Mouse (Mus musculus): ENCODE data around the gene Nfyb. TPM values are rescaled to one million over a fixed set of nuclear protein-coding genes. Genes with fewer than 3 reads are reported as not detected.

Nfyb gene
- polyA plus RNA-seq, 1 experiment from 2014 or later = 42.8 TPM

DNA sequence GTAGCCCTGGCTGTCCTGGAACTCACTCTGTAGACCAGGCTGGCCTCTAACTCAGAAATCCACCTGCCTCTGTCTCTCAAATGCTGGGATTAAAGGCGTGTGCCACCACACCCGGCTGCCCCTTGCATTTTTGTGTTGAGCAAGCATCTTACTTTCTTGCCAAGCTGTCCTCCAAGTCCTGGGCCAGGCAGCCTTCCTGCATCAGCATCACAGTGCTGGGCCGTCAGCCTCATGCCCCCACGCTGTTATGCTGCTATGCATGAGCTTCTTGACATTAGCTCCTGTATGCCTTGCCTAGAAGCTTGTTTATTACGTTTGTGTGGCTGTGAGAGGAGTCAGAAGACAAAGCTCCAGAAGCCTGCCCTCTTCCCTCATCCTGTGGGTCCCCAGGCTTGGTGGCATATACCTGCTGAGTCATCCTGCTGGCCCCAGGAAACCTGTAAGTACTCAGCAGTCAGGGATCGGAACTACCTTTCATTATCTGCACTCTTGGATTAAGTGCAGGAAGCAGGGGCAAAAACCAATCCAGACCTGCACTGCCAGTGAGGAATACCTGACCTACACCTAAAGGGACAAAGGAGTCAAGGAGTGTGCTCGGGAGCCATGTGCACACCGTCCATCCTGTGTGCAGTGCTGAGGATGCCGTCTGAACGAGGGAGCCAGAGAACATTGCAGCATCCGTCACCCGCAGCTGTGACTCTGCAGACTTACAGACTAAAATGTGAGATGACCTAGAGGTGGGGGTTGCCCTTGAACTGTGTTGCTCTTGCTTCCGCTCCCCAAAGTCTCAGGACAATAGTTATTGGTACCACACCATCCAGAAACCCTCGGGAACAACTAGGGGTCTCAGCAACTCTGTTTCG lies 16.7 kb downstream of the Nfyb start:
- H3K4me3 ChIP-seq (ENCODE audit: low read depth, low read length) = no peak overlapping the region

DNA sequence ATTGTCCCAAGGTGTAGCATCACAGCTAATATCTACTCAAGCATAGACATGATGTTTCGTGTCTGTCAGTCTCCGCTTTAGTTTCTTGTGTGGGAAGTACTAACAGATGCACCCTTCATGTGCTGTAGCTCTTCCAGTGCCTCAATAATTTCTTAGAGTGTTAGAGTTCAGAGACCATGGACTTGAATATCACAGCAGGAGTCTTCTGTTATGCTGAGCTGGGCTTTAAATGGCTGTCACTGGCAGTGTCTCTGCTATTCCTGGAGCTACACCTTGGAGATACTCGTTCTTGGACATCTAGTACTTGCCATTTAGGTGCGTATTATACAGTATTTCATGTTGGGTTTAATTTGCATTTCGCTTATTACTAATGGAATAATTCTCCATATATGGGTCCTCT lies 18.6 kb downstream of the Nfyb start:
- Histone ChIP-seq H3K4me2 (ENCODE audit: low read length) (no peak overlapping the region), H3K36me3 (ENCODE audit: control insufficient read depth, insufficient read depth, low read length) (peaks cover 73% of the 10 kb centered on the region), H3K9ac (ENCODE audit: low read length) (no peak overlapping the region), H3K9me3 (ENCODE audit: control insufficient read depth, low read length) (no peaks in the 10 kb centered on the region), H3K4me1 (replicated peaks; ENCODE audit: control insufficient read depth, insufficient read depth, low read length) (no peaks in the 10 kb centered on the region), H3K27ac (ENCODE audit: low read depth) (no peak overlapping the region), H3K27me3 (replicated peaks; ENCODE audit: control insufficient read depth, insufficient read depth, low read length) (no peaks in the 10 kb centered on the region), H3K4me3 (ENCODE audit: low read depth, low read length) (no peak overlapping the region)
- no peak for DNase-seq (ENCODE audit: low spot score)
- no peak for ATAC-seq (replicated peaks; ENCODE audit: low FRiP score, low TSS enrichment, low read depth)
- WGBS = 90% methylated on average over 5 of the region's 5 CpGs

More for the DNA sequence above, 16.7 kb downstream of the Nfyb start:
- Histone ChIP-seq H3K27ac (ENCODE audit: low read depth) (no peak overlapping the region), H3K9me3 (ENCODE audit: control insufficient read depth, low read length) (no peaks in the 10 kb centered on the region), H3K36me3 (ENCODE audit: control insufficient read depth, insufficient read depth, low read length) (peaks cover 88% of the 10 kb centered on the region), H3K4me1 (replicated peaks; ENCODE audit: control insufficient read depth, insufficient read depth, low read length) (no peaks in the 10 kb centered on the region), H3K4me2 (ENCODE audit: low read length) (no peak overlapping the region), H3K9ac (ENCODE audit: low read length) (no peak overlapping the region), H3K27me3 (replicated peaks; ENCODE audit: control insufficient read depth, insufficient read depth, low read length) (no peaks in the 10 kb centered on the region)
- ATAC-seq (replicated peaks; ENCODE audit: low FRiP score, low TSS enrichment, low read depth) = no peak
- no peak for DNase-seq (ENCODE audit: low spot score)
- 87% methylated on average over 15 of the region's 15 CpGs for WGBS

DNA sequence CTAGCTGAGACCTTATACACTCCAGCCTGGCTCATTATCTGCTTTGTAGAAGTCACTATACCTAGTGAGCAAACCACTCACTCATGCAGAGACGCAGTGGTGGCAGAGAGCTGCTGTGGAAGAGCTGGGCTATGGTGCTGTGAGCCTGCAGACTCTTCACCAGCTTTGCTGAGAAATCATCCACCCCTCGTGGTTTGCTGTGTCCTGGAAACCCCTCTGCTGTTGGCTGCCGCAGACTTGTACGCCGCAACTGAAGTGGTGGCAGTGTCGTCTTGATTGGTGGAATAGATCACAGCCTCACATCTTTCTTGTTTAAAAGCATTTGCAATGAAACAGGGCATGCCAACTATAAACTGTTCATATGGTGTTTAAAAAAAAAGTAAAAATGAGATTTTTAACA lies 19.6 kb downstream of the Nfyb start:
- H3K36me3 ChIP-seq (ENCODE audit: control insufficient read depth, insufficient read depth, low read length) = peaks cover 74% of the 10 kb centered on the region
- ATAC-seq (replicated peaks; ENCODE audit: low FRiP score, low TSS enrichment, low read depth) = no peak

DNA sequence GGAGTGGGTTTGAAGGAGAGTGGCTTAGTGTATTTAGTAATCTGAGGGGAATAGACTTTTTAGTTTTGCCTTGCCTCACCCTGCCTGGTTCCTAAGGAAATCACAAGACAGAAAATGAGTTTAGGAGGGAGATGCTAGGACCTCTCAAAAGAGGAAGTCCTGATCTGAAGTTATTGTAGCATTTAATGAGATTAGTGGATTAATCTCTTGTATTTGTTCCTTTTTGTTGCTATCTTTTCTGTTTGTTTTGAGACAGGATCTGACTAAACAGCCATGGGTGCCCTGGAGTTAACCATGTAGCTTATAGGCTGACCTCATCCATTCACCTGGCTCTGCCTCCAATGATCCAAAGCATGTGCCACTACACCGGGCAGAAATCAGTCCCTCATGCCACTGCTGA lies 21.4 kb downstream of the Nfyb start:
- DNase-seq (ENCODE audit: low spot score) (no peak), ATAC-seq (replicated peaks; ENCODE audit: low FRiP score, low TSS enrichment, low read depth) (no peak)
- Histone ChIP-seq H3K9me3 (ENCODE audit: control insufficient read depth, low read length) (no peaks in the 10 kb centered on the region), H3K4me2 (ENCODE audit: low read length) (no peak overlapping the region), H3K9ac (ENCODE audit: low read length) (no peak overlapping the region), H3K27ac (ENCODE audit: low read depth) (no peak overlapping the region), H3K36me3 (ENCODE audit: control insufficient read depth, insufficient read depth, low read length) (peaks cover 72% of the 10 kb centered on the region), H3K4me3 (ENCODE audit: low read depth, low read length) (no peak overlapping the region), H3K27me3 (replicated peaks; ENCODE audit: control insufficient read depth, insufficient read depth, low read length) (no peaks in the 10 kb centered on the region), H3K4me1 (replicated peaks; ENCODE audit: control insufficient read depth, insufficient read depth, low read length) (no peaks in the 10 kb centered on the region)
- WGBS = 82% methylated on average over 1 of the region's 1 CpGs

More for the DNA sequence above, 19.6 kb downstream of the Nfyb start:
- Histone ChIP-seq H3K4me2 (ENCODE audit: low read length) (no peak overlapping the region), H3K27ac (ENCODE audit: low read depth) (no peak overlapping the region), H3K4me1 (replicated peaks; ENCODE audit: control insufficient read depth, insufficient read depth, low read length) (no peaks in the 10 kb centered on the region), H3K9me3 (ENCODE audit: control insufficient read depth, low read length) (no peaks in the 10 kb centered on the region), H3K9ac (ENCODE audit: low read length) (no peak overlapping the region), H3K27me3 (replicated peaks; ENCODE audit: control insufficient read depth, insufficient read depth, low read length) (no peaks in the 10 kb centered on the region), H3K4me3 (ENCODE audit: low read depth, low read length) (no peak overlapping the region)
- no peak for DNase-seq (ENCODE audit: low spot score)
- WGBS = 88% methylated on average over 6 of the region's 6 CpGs

DNA sequence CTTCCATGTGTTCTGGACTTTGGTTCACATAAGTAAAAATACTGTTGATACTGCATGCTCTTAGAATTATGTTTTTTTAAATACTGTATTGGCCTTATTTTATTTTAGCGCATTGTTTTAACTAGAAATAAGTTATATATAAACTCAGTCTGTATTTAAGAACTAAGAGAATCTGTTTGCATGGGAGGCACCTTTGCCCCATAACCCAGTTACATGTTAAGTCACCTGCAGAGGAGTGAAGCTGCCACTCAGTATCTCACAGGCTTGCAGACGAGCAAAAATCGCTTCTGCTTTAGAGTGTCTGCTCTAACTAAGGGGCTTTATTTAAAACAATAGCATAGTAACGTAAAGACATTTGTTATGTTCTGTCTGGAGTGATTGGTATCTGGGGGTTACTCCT lies 22.1 kb downstream of the Nfyb start:
- Histone ChIP-seq H3K36me3 (ENCODE audit: control insufficient read depth, insufficient read depth, low read length) (peaks cover 65% of the 10 kb centered on the region), H3K4me2 (ENCODE audit: low read length) (no peak overlapping the region), H3K27ac (ENCODE audit: low read depth) (no peak overlapping the region), H3K27me3 (replicated peaks; ENCODE audit: control insufficient read depth, insufficient read depth, low read length) (no peaks in the 10 kb centered on the region), H3K4me3 (ENCODE audit: low read depth, low read length) (no peak overlapping the region), H3K4me1 (replicated peaks; ENCODE audit: control insufficient read depth, insufficient read depth, low read length) (no peaks in the 10 kb centered on the region), H3K9ac (ENCODE audit: low read length) (no peak overlapping the region), H3K9me3 (ENCODE audit: control insufficient read depth, low read length) (no peaks in the 10 kb centered on the region)
- 90% methylated on average over 4 of the region's 4 CpGs for WGBS
- no peak for DNase-seq (ENCODE audit: low spot score)
- ATAC-seq (replicated peaks; ENCODE audit: low FRiP score, low TSS enrichment, low read depth) = no peak

DNA sequence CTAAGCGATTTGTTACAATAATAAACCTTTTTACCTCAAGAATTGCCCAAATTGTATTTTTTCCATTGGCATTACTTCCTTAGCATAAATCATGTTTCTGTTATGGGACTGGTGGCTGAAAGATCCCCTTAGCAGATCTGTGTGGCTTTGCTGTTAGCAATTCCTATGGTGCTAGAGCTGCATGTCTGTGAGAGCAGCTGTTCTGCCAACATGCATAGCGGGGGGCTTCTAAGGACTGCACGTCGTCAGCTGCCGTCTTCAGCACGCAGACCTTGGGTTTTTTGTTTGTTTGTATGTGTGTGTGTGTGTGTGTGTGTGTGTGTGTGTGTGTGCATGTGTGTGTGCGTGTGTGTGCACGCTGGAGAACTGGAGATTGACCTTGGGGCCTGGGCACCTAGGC lies 22.6 kb downstream of the Nfyb start:
- DNase-seq (ENCODE audit: low spot score) (no peak), ATAC-seq (replicated peaks; ENCODE audit: low FRiP score, low TSS enrichment, low read depth) (no peak)
- no peaks in the 10 kb centered on the region for H3K4me1 ChIP-seq (replicated peaks; ENCODE audit: control insufficient read depth, insufficient read depth, low read length)
- no peaks in the 10 kb centered on the region for H3K9me3 ChIP-seq (ENCODE audit: control insufficient read depth, low read length)
- no peaks in the 10 kb centered on the region for H3K27me3 ChIP-seq (replicated peaks; ENCODE audit: control insufficient read depth, insufficient read depth, low read length)
- WGBS = 80% methylated on average over 8 of the region's 8 CpGs
- H3K9ac ChIP-seq (ENCODE audit: low read length) = no peak overlapping the region
- H3K4me3 ChIP-seq (ENCODE audit: low read depth, low read length) = no peak overlapping the region
- H3K4me2 ChIP-seq (ENCODE audit: low read length) = no peak overlapping the region
- no peak overlapping the region for H3K27ac ChIP-seq (ENCODE audit: low read depth)
- peaks cover 60% of the 10 kb centered on the region for H3K36me3 ChIP-seq (ENCODE audit: control insufficient read depth, insufficient read depth, low read length)

DNA sequence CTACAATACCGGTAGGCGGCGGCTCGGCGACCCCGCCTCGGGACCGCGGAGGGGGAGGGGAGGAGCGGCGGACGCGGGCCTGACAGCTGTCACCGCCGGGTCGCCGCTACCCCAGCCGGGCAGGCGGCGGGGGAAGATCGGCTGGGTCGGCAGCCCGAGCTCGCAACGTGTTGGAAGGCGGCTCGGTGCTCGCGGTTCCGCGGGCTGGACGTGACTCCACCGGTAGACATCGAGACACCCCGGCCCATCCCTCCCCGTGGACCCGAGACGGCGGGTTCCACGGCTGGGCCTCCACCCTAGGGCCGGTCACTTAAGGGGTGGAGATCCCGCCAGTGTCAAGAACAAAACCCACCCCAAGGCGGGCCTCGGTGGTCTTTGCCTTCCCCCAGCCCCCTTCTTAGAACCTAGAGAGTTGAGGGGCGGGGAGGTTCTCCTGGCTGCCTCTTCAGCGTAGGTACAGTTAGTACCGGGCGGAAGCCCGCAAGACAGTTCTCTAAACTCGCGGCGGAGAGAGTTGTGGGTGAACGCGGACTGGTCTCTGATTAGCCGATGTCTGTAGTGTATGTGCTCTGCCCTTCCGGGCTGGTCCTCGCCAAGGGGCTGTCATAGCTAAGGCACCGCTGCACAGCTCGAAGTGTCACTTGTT lies 64.5 kb downstream of the Nfyb start:
- Histone ChIP-seq H3K4me2 (ENCODE audit: low read length) (peak overlapping the region; percentile 83), H3K27ac (ENCODE audit: low read depth) (peak overlapping the region; percentile 54; the same call in 1 of the 2 replicates), H3K9me3 (ENCODE audit: control insufficient read depth, low read length) (no peaks in the 10 kb centered on the region), H3K9ac (ENCODE audit: low read length) (peak overlapping the region; percentile 69), H3K27me3 (replicated peaks; ENCODE audit: control insufficient read depth, insufficient read depth, low read length) (no peaks in the 10 kb centered on the region), H3K4me1 (replicated peaks; ENCODE audit: control insufficient read depth, insufficient read depth, low read length) (peaks cover 12% of the 10 kb centered on the region; the same call in 1 of the 2 replicates), H3K4me3 (ENCODE audit: low read depth, low read length) (peak overlapping the region; percentile 80), H3K36me3 (ENCODE audit: control insufficient read depth, insufficient read depth, low read length) (peaks cover 25% of the 10 kb centered on the region)
- WGBS = 0% methylated on average over 59 of the region's 59 CpGs
- DNase-seq (ENCODE audit: low spot score) = no peak
- peak; percentile 76 for ATAC-seq (replicated peaks; ENCODE audit: low FRiP score, low TSS enrichment, low read depth)

DNA sequence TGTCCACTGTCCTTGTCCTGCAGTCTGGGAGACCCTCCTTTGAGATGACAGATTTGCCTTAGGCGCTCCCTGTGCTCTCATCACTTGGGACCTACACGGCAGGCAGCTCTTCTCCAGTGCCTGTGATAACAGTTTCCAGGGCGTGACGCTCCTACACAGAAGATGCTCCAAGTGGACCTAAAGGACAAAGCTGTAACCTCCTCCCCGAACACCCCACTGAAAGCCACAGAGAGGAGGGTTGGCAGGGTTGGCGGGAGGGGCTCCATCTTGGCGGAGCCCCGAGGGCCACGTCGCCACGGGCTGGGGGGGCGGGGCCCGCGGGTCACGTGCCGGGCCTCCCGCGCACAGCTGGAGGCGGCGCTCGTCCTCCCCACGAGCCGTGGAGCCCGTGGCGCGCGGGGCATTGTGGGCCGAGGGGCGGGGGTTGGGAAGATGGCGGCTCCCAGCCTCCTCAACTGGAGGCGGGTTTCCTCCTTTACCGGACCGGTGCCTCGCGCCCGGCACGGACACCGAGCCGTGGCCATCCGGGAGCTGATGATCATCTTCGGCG lies 65.2 kb downstream of the Nfyb start:
- peaks cover 12% of the 10 kb centered on the region; the same call in 1 of the 2 replicates for H3K4me1 ChIP-seq (replicated peaks; ENCODE audit: control insufficient read depth, insufficient read depth, low read length)
- peak overlapping the region; percentile 69 for H3K9ac ChIP-seq (ENCODE audit: low read length)
- DNase-seq (ENCODE audit: low spot score) (peak; percentile 94), ATAC-seq (replicated peaks; ENCODE audit: low FRiP score, low TSS enrichment, low read depth) (peak; percentile 95)
- no peaks in the 10 kb centered on the region for H3K9me3 ChIP-seq (ENCODE audit: control insufficient read depth, low read length)
- peak overlapping the region; percentile 83 for H3K4me2 ChIP-seq (ENCODE audit: low read length)
- peak overlapping the region; percentile 54 for H3K27ac ChIP-seq (ENCODE audit: low read depth)
- 0% methylated on average over 41 of the region's 42 CpGs for WGBS
- H3K36me3 ChIP-seq (ENCODE audit: control insufficient read depth, insufficient read depth, low read length) = peaks cover 21% of the 10 kb centered on the region
- H3K4me3 ChIP-seq (ENCODE audit: low read depth, low read length) = peak overlapping the region; percentile 80
- no peaks in the 10 kb centered on the region for H3K27me3 ChIP-seq (replicated peaks; ENCODE audit: control insufficient read depth, insufficient read depth, low read length)

Measured in intestine, embryonic 14.5 days (tissue).